Mouse (Mus musculus): Measurements from ENCODE around the gene Dnaaf3. TPM values are rescaled to one million over a fixed set of nuclear protein-coding genes. Genes with fewer than 3 reads are reported as not detected.

Gene Dnaaf3
- polyA plus RNA-seq, 1 experiment from 2014 or later = 0.95 TPM

- no peak overlapping the region for H3K27ac ChIP-seq (ENCODE audit: low read depth, low read length)
- 52% methylated on average over 6 of the region's 6 CpGs for WGBS
- H3K4me3 ChIP-seq (ENCODE audit: low read depth, low read length) = no peak overlapping the region
- DNase-seq (ENCODE audit: low spot score) (no peak), ATAC-seq (ENCODE audit: insufficient read depth, low FRiP score, low TSS enrichment) (peak; percentile 25; the same call in 1 of the 2 replicates)
- H3K27me3 ChIP-seq (ENCODE audit: control insufficient read depth, insufficient read depth, low read length) = no peaks in the 10 kb centered on the region
- H3K9me3 ChIP-seq (ENCODE audit: control insufficient read depth, low read length) = no peaks in the 10 kb centered on the region
- H3K4me1 ChIP-seq (ENCODE audit: control insufficient read depth, insufficient read depth, low read length) = no peaks in the 10 kb centered on the region
- H3K9ac ChIP-seq (ENCODE audit: low read length) = no peak overlapping the region
- no peaks in the 10 kb centered on the region for H3K36me3 ChIP-seq (ENCODE audit: control insufficient read depth, insufficient read depth, low read length)
- H3K4me2 ChIP-seq (ENCODE audit: low read depth) = no peak overlapping the region
Observed at GRCm38 (mm10) chr7:4515853-4516252, 16.4 kb downstream of the Dnaaf3 start.

GRCm38 (mm10) chr7:4513829-4514712, 18.2 kb downstream of the Dnaaf3 start:
- Histone ChIP-seq H3K36me3 (ENCODE audit: control insufficient read depth, insufficient read depth, low read length) (no peaks in the 10 kb centered on the region), H3K9ac (ENCODE audit: low read length) (no peak overlapping the region), H3K4me1 (ENCODE audit: control insufficient read depth, insufficient read depth, low read length) (no peaks in the 10 kb centered on the region), H3K4me2 (ENCODE audit: low read depth) (no peak overlapping the region), H3K27me3 (ENCODE audit: control insufficient read depth, insufficient read depth, low read length) (no peaks in the 10 kb centered on the region), H3K9me3 (ENCODE audit: control insufficient read depth, low read length) (no peaks in the 10 kb centered on the region), H3K27ac (ENCODE audit: low read depth, low read length) (no peak overlapping the region), H3K4me3 (ENCODE audit: low read depth, low read length) (no peak overlapping the region)
- no peak for ATAC-seq (ENCODE audit: insufficient read depth, low FRiP score, low TSS enrichment)
- DNase-seq (ENCODE audit: low spot score) = peak; percentile 2
- 67% methylated on average over 6 of the region's 6 CpGs for WGBS

GRCm38 (mm10) chr7:4513236-4513635, 19.0 kb downstream of the Dnaaf3 start:
- Histone ChIP-seq H3K9me3 (ENCODE audit: control insufficient read depth, low read length) (no peaks in the 10 kb centered on the region), H3K9ac (ENCODE audit: low read length) (no peak overlapping the region), H3K4me2 (ENCODE audit: low read depth) (no peak overlapping the region), H3K36me3 (ENCODE audit: control insufficient read depth, insufficient read depth, low read length) (no peaks in the 10 kb centered on the region), H3K4me3 (ENCODE audit: low read depth, low read length) (0 out of 2 replicates have a peak overlapping the region, but pooled peaks have one; percentile 6), H3K4me1 (ENCODE audit: control insufficient read depth, insufficient read depth, low read length) (no peaks in the 10 kb centered on the region), H3K27me3 (ENCODE audit: control insufficient read depth, insufficient read depth, low read length) (no peaks in the 10 kb centered on the region), H3K27ac (ENCODE audit: low read depth, low read length) (no peak overlapping the region)
- peak; percentile 61 for DNase-seq (ENCODE audit: low spot score)
- 31% methylated on average over 13 of the region's 13 CpGs for whole genome bisulfite sequencing
- no peak for ATAC-seq (ENCODE audit: insufficient read depth, low FRiP score, low TSS enrichment)

- peak; percentile 4 for DNase-seq (ENCODE audit: low spot score)
- Histone ChIP-seq H3K9ac (ENCODE audit: low read length) (no peak overlapping the region), H3K9me3 (ENCODE audit: control insufficient read depth, low read length) (no peaks in the 10 kb centered on the region), H3K27me3 (ENCODE audit: control insufficient read depth, insufficient read depth, low read length) (no peaks in the 10 kb centered on the region), H3K4me1 (ENCODE audit: control insufficient read depth, insufficient read depth, low read length) (no peaks in the 10 kb centered on the region), H3K4me3 (ENCODE audit: low read depth, low read length) (no peak overlapping the region), H3K36me3 (ENCODE audit: control insufficient read depth, insufficient read depth, low read length) (no peaks in the 10 kb centered on the region), H3K27ac (ENCODE audit: low read depth, low read length) (no peak overlapping the region), H3K4me2 (ENCODE audit: low read depth) (no peak overlapping the region)
- WGBS = 85% methylated on average over 8 of the region's 8 CpGs
- ATAC-seq (ENCODE audit: insufficient read depth, low FRiP score, low TSS enrichment) = no peak
Observed at GRCm38 (mm10) chr7:4511489-4512224, 20.6 kb downstream of the Dnaaf3 start.

- Histone ChIP-seq H3K4me1 (ENCODE audit: control insufficient read depth, insufficient read depth, low read length) (no peaks in the 10 kb centered on the region), H3K36me3 (ENCODE audit: control insufficient read depth, insufficient read depth, low read length) (no peaks in the 10 kb centered on the region), H3K27ac (ENCODE audit: low read depth, low read length) (no peak overlapping the region), H3K4me3 (ENCODE audit: low read depth, low read length) (no peak overlapping the region), H3K4me2 (ENCODE audit: low read depth) (no peak overlapping the region), H3K27me3 (ENCODE audit: control insufficient read depth, insufficient read depth, low read length) (no peaks in the 10 kb centered on the region), H3K9me3 (ENCODE audit: control insufficient read depth, low read length) (no peaks in the 10 kb centered on the region), H3K9ac (ENCODE audit: low read length) (no peak overlapping the region)
- peak; percentile 54 for ATAC-seq (ENCODE audit: insufficient read depth, low FRiP score, low TSS enrichment)
- 17% methylated on average over 24 of the region's 24 CpGs for WGBS
- DNase-seq (ENCODE audit: low spot score) = peak; percentile 78
Observed at GRCm38 (mm10) chr7:4509863-4510608, 22.2 kb downstream of the Dnaaf3 start.

GRCm38 (mm10) chr7:4508739-4509116, 23.5 kb downstream of the Dnaaf3 start:
- Histone ChIP-seq H3K9me3 (ENCODE audit: control insufficient read depth, low read length) (no peaks in the 10 kb centered on the region), H3K9ac (ENCODE audit: low read length) (no peak overlapping the region), H3K4me1 (ENCODE audit: control insufficient read depth, insufficient read depth, low read length) (no peaks in the 10 kb centered on the region), H3K36me3 (ENCODE audit: control insufficient read depth, insufficient read depth, low read length) (no peaks in the 10 kb centered on the region), H3K27ac (ENCODE audit: low read depth, low read length) (no peak overlapping the region), H3K27me3 (ENCODE audit: control insufficient read depth, insufficient read depth, low read length) (no peaks in the 10 kb centered on the region), H3K4me2 (ENCODE audit: low read depth) (no peak overlapping the region), H3K4me3 (ENCODE audit: low read depth, low read length) (no peak overlapping the region)
- peak; percentile 9 for DNase-seq (ENCODE audit: low spot score)
- WGBS = 82% methylated on average over 8 of the region's 8 CpGs
- ATAC-seq (ENCODE audit: insufficient read depth, low FRiP score, low TSS enrichment) = no peak

GRCm38 (mm10) chr7:4508062-4508738, 24.1 kb downstream of the Dnaaf3 start:
- no peak overlapping the region for H3K4me3 ChIP-seq (ENCODE audit: low read depth, low read length)
- H3K4me1 ChIP-seq (ENCODE audit: control insufficient read depth, insufficient read depth, low read length) = no peaks in the 10 kb centered on the region
- H3K9ac ChIP-seq (ENCODE audit: low read length) = no peak overlapping the region
- no peak overlapping the region for H3K4me2 ChIP-seq (ENCODE audit: low read depth)
- no peak for DNase-seq (ENCODE audit: low spot score)
- 65% methylated on average over 11 of the region's 32 CpGs for WGBS
- H3K36me3 ChIP-seq (ENCODE audit: control insufficient read depth, insufficient read depth, low read length) = no peaks in the 10 kb centered on the region
- H3K27ac ChIP-seq (ENCODE audit: low read depth, low read length) = no peak overlapping the region
- H3K27me3 ChIP-seq (ENCODE audit: control insufficient read depth, insufficient read depth, low read length) = no peaks in the 10 kb centered on the region
- ATAC-seq (ENCODE audit: insufficient read depth, low FRiP score, low TSS enrichment) = no peak
- H3K9me3 ChIP-seq (ENCODE audit: control insufficient read depth, low read length) = no peaks in the 10 kb centered on the region

GRCm38 (mm10) chr7:4507220-4507619, 25.0 kb downstream of the Dnaaf3 start:
- Histone ChIP-seq H3K36me3 (ENCODE audit: control insufficient read depth, insufficient read depth, low read length) (no peaks in the 10 kb centered on the region), H3K4me3 (ENCODE audit: low read depth, low read length) (no peak overlapping the region), H3K27ac (ENCODE audit: low read depth, low read length) (no peak overlapping the region), H3K4me2 (ENCODE audit: low read depth) (no peak overlapping the region), H3K4me1 (ENCODE audit: control insufficient read depth, insufficient read depth, low read length) (no peaks in the 10 kb centered on the region), H3K9ac (ENCODE audit: low read length) (no peak overlapping the region), H3K9me3 (ENCODE audit: control insufficient read depth, low read length) (no peaks in the 10 kb centered on the region), H3K27me3 (ENCODE audit: control insufficient read depth, insufficient read depth, low read length) (no peaks in the 10 kb centered on the region)
- ATAC-seq (ENCODE audit: insufficient read depth, low FRiP score, low TSS enrichment) (no peak), DNase-seq (ENCODE audit: low spot score) (no peak)
- 67% methylated on average over 3 of the region's 4 CpGs for WGBS
